Mouse (Mus musculus) lung, embryonic 14.5 days (tissue): ENCODE results near the gene Gpr108. TPM values are rescaled to one million over a fixed set of nuclear protein-coding genes. Genes with fewer than 3 reads are reported as not detected.

Source experiments
- ATAC-seq: fragments of 200-750 bp; cut with Nextera tagmentation; 2 replicates; pipeline ENCODE4 v1.8.0; 2017; ENCODE audit warnings: mild to moderate bottlenecking, moderate TSS enrichment, moderate library complexity; ENCODE audit not compliant: insufficient read depth
- DNase-seq: peaks from one replicate; pipeline ENCODE4 v3.0.0-alpha.2; 2015
- H3K27ac ChIP-seq: fragments of 300-500 bp; sonication (generic); 2 replicates; pipeline ENCODE4 v1.5.1; 2014; ENCODE audit warnings: low read depth, mild to moderate bottlenecking, moderate library complexity
- H3K27me3 ChIP-seq: fragments of 300-500 bp; sonication (generic); 2 replicates; pipeline ENCODE4 v1.6.1; 2014; ENCODE audit warnings: low read length, control low read depth; ENCODE audit not compliant: insufficient read depth
- H3K36me3 ChIP-seq: fragments of 300-500 bp; sonication (generic); 2 replicates; pipeline ENCODE4 v1.6.1; 2014; ENCODE audit warnings: control low read depth; ENCODE audit not compliant: insufficient read depth
- H3K4me1 ChIP-seq: fragments of 300-500 bp; sonication (generic); 2 replicates; pipeline ENCODE4 v1.6.1; 2014; ENCODE audit warnings: antibody characterized with exemption, control low read depth; ENCODE audit not compliant: insufficient read depth
- H3K4me2 ChIP-seq: fragments of 300-500 bp; sonication (generic); 2 replicates; pipeline ENCODE4 v1.6.1; 2014; ENCODE audit warnings: mild to moderate bottlenecking
- H3K4me3 ChIP-seq: fragments of 300-500 bp; sonication (generic); 2 replicates; pipeline ENCODE4 v1.5.1; 2014; ENCODE audit warnings: low read depth, low read length
- H3K9ac ChIP-seq: fragments of 300-500 bp; sonication (generic); 2 replicates; pipeline ENCODE4 v1.6.1; 2014
- H3K9me3 ChIP-seq: fragments of 300-500 bp; sonication (generic); 2 replicates; pipeline ENCODE4 v1.6.1; 2016; ENCODE audit warnings: low read depth, low read length, control low read depth
- CTCF ChIP-seq: IDR thresholded peaks from 2 replicates; pipeline ENCODE4 v1.5.1; 2016; ENCODE audit warnings: antibody characterized with exemption, low read depth
- WGBS: fragments of 180-500 bp; shearing (Covaris S2); extraction: QIAGEN DNeasy Blood & Tissue Kit; methylation state at CpG from one replicate; pipeline ENCODE4 v1.1.7; 2014; 5-methylcytosine and 5-hydroxymethylcytosine counted together
- polyA plus RNA-seq: library from polyadenylated mRNA; unstranded; fragments of >200 nt; fragmentation: Nextera tagmentation; extraction: Ambion mirVana; gene quantifications from 2 replicates; pipeline ENCODE4 v1.2.1, GENCODE M21; 2014

The Gpr108 gene
- polyA plus RNA-seq, 1 experiment from 2014 or later: 30.8 TPM

DNA sequence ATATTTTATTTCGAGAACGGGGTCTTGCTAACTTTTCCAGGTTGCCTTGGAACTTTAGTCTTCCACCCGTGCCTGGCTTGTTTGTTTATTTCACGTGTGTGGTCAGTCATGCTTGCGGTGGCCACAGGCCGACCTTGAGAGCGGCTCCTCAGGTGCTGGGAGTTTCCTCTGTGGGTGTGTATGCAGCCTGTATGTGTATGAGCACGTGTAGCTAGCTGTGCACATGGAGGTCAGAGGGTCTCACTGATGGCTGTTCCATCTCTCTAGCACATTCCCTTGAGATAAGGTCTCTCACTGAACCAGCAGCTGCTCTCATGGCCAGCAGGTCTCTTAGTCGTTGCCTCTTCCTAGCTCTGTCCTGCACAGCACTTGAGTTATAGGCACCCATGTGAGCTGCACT is 12.1 kb upstream of the Gpr108 start:
- H3K9ac ChIP-seq: no peak overlapping the region
- no peaks in the 10 kb centered on the region for H3K9me3 ChIP-seq
- no peak for TF ChIP-seq CTCF
- H3K4me1 ChIP-seq: no peaks in the 10 kb centered on the region
- DNase-seq (no peak), ATAC-seq (no peak)
- H3K4me3 ChIP-seq: no peak overlapping the region
- peaks cover 87% of the 10 kb centered on the region for H3K36me3 ChIP-seq
- H3K27me3 ChIP-seq: no peaks in the 10 kb centered on the region
- no peak overlapping the region for H3K27ac ChIP-seq
- no peak overlapping the region for H3K4me2 ChIP-seq
- 75% methylated on average over 9 of the region's 9 CpGs for WGBS

DNA sequence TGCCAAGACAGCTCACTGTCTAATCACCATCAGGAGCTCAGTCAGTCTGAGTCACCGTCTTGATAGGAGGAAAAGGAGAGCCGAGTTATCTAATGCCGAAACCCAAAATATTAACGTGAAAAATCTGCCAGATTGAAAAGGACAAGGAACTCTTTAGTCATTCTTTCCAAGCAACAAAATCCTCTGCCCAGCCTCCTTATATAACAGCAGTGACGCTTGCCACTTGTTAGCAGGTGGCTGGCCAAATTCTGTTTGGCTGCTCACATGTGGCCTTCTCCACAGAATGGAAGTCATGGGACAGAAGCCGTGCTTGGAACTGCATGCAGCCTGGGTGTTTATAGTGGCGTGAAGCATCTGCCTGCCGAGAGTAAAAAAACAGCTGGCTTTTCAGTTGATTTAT is 11.5 kb upstream of the Gpr108 start:
- Histone ChIP-seq H3K4me2 (no peak overlapping the region), H3K27ac (no peak overlapping the region), H3K4me3 (no peak overlapping the region), H3K9ac (no peak overlapping the region), H3K27me3 (no peaks in the 10 kb centered on the region), H3K36me3 (peaks cover 94% of the 10 kb centered on the region), H3K4me1 (no peaks in the 10 kb centered on the region), H3K9me3 (no peaks in the 10 kb centered on the region)
- 85% methylated on average over 8 of the region's 8 CpGs for WGBS
- DNase-seq (no peak), ATAC-seq (no peak)
- TF ChIP-seq CTCF: no peak

DNA sequence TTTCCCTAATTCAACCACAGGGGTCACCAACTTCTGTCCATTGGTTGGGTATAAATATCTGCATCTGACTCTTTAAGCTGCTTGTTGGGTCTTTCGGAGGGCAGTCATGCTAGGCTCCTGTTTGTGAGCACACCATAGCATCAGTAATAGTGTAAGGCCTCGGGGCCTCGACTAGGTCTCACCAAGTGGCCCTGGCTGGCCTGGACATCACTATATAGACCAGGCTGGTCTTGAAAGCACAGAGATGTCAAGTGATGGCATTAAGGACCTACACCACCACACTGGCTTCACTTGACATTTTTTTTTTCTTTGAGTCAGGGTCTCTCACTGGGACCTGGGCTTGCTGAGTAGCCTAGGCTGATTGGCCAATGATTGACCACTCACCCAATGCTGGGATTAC is 9.9 kb upstream of the Gpr108 start:
- H3K4me1 ChIP-seq: no peaks in the 10 kb centered on the region
- peaks cover 97% of the 10 kb centered on the region for H3K36me3 ChIP-seq
- H3K4me2 ChIP-seq: no peak overlapping the region
- no peak for DNase-seq
- H3K27ac ChIP-seq: no peak overlapping the region
- no peak for ATAC-seq
- TF ChIP-seq CTCF: no peak
- H3K4me3 ChIP-seq: no peak overlapping the region
- H3K27me3 ChIP-seq: no peaks in the 10 kb centered on the region
- H3K9me3 ChIP-seq: no peaks in the 10 kb centered on the region
- WGBS: 83% methylated on average over 3 of the region's 3 CpGs
- H3K9ac ChIP-seq: no peak overlapping the region

DNA sequence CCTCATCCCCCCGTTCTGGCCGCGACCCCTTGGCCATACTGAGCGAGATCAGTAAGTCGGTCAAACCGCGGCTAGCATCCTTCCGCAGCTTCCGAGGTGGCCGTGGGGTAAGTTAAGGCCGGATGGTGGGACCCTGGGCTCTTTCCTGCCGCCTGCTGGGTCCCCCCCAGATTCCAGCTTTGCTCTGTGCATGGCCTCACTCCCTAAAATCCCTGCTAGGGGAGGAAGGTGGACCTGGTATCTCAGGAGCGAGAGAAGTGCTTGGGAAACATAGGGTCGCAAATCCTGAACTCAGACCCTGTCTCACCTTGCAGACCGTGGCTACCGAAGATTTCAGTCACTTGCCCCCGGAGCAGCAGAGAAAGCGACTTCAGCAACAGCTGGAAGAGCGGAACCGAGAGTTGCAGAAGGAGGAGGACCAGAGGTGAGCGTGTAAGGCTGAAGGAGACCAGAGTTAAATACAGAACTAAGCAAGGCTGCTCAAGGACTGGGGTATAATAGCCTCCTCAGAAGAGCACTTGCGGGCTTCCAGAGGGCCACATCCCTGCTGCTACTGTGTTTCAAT is 8.8 kb upstream of the Gpr108 start:
- DNase-seq (no peak), ATAC-seq (no peak)
- WGBS: 97% methylated on average over 22 of the region's 22 CpGs
- Histone ChIP-seq H3K4me2 (no peak overlapping the region), H3K27me3 (no peaks in the 10 kb centered on the region), H3K27ac (no peak overlapping the region), H3K4me1 (no peaks in the 10 kb centered on the region), H3K36me3 (peaks cover 88% of the 10 kb centered on the region), H3K9me3 (no peaks in the 10 kb centered on the region), H3K4me3 (no peak overlapping the region), H3K9ac (no peak overlapping the region)
- no peak for TF ChIP-seq CTCF

DNA sequence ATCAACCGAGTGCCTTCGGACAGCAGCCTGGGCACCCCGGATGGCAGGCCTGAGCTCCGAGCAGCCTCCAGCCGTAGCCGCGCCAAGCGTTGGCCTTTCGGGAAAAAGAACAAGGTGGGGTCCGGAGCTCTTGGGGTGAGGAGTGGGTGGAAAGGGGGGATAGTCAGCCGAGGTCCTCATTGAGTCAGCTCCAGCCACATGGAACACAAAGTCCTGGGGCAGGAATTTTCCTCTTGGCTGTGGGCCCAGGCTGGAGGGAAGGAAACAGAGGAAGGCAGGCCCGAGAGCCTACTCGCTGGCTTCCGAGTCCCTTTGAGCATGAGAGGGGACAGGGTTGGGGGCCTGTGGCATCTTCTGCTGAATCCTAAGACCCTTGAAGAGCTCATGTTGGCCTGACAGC is 7.1 kb upstream of the Gpr108 start:
- Histone ChIP-seq H3K27ac (no peak overlapping the region), H3K4me2 (no peak overlapping the region), H3K4me1 (no peaks in the 10 kb centered on the region), H3K27me3 (no peaks in the 10 kb centered on the region), H3K36me3 (peaks cover 71% of the 10 kb centered on the region), H3K9ac (no peak overlapping the region), H3K4me3 (no peak overlapping the region), H3K9me3 (no peaks in the 10 kb centered on the region)
- 85% methylated on average over 14 of the region's 14 CpGs for WGBS
- TF ChIP-seq CTCF: no peak
- ATAC-seq: no peak
- no peak for DNase-seq

DNA sequence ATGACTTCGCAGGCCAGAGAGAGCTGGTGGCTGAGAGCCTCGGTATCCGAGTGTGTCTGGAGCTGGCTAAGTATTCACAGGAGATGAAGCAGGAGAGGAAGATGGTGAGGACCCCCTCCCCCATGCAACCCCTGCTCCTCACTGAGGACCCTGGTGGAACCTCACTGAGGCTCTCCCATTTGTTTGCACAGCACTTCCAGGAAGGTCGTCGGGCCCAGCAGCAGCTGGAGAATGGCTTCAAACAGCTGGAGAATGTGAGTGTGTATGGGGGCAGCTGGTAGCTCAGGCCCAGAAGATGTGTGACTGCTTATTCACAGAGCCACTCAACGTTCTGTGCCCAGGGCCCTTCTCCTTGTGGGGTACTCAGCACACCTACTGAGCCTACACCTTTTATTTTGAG is 5.1 kb upstream of the Gpr108 start:
- Histone ChIP-seq H3K9ac (no peak overlapping the region), H3K27me3 (no peaks in the 10 kb centered on the region), H3K4me3 (no peak overlapping the region), H3K36me3 (peaks cover 51% of the 10 kb centered on the region), H3K4me2 (no peak overlapping the region), H3K27ac (no peak overlapping the region), H3K4me1 (no peaks in the 10 kb centered on the region), H3K9me3 (no peaks in the 10 kb centered on the region)
- ATAC-seq (no peak), DNase-seq (no peak)
- whole genome bisulfite sequencing: 41% methylated on average over 6 of the region's 6 CpGs
- no peak for TF ChIP-seq CTCF

DNA sequence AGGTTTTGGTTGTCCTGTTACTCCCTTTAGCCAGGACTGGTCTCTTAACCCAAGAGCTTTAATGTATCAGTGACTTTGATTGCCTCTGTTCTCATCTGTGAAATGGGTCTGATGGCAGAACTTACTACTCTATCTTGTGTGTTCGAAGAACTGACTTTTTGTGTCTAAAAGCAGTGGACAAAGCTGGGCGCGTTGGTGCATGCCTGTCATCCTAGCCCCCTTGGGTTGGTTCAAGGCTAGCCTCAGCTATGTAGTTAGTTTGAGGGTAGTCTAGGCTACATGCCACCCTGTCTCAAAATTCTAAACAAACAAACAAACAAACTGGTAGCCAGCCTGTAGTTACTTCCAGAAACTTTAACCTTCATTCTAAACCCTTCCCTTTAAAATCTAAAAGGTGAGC is 3.2 kb upstream of the Gpr108 start:
- TF ChIP-seq CTCF: no peak
- no peak for ATAC-seq
- Histone ChIP-seq H3K4me2 (peak overlapping the region; percentile 85), H3K4me1 (no peaks in the 10 kb centered on the region), H3K27ac (no peak overlapping the region), H3K9ac (no peak overlapping the region), H3K36me3 (peaks cover 35% of the 10 kb centered on the region), H3K27me3 (no peaks in the 10 kb centered on the region), H3K4me3 (peak overlapping the region; percentile 77; the same call in 1 of the 2 replicates), H3K9me3 (no peaks in the 10 kb centered on the region)
- WGBS: 94% methylated on average over 3 of the region's 3 CpGs
- DNase-seq: no peak
